Mouse (Mus musculus) heart, postnatal 25 days (tissue): ENCODE data around the gene 1110008P14Rik. TPM values are rescaled to one million over a fixed set of nuclear protein-coding genes. Genes with fewer than 3 reads are reported as not detected.

ENCODE experiments used
- DNase-seq: peaks from one replicate; pipeline ENCODE4 v3.0.0; 2022; ENCODE audit warnings: low spot score
- intact Hi-C: fragments of 180-260 bp; cut with DNase I; formaldehyde crosslinking; loops from one replicate; pipeline ENCODE4 v1.15.1; 2025
- total RNA-seq, 2 experiments: library from RNA; stranded (reverse); gene quantifications; 2 replicates each; pipeline ENCODE4 v1.2.3; 2021

Gene 1110008P14Rik
- total RNA-seq, 2 experiments from 2014 or later, result 47.7 to 49.6 TPM

DNA sequence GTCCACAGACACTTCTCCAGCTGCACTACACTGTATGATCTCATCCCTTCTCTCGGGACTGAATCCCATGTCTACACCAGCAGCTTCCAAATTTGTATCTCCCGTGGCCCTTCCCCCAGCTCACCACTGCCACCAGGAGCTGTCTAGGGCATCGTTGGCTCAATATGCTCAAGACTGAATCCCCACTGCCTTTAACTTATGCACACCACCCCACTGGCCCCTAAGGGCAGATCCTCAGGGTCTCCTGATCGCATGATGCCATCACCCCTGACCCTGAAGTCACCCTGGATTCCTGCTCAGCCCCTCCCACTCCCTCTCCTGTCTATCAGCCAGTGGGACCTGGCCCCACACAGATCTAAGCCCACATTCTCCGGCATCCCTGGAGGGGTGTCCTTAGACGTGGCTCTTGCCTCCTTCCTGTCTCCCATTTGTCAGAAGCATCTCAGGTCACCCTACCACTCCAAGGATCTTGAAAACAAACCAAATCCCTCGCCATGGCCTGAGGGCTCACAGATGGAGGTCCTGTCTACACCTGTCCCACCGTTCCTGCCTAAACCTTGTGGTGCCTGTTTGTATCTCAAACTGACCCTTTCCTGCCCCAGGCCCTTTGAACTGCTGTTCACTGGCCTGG, 32.0 kb downstream of the 1110008P14Rik start:
- intact Hi-C loops, result no loop called here

DNA sequence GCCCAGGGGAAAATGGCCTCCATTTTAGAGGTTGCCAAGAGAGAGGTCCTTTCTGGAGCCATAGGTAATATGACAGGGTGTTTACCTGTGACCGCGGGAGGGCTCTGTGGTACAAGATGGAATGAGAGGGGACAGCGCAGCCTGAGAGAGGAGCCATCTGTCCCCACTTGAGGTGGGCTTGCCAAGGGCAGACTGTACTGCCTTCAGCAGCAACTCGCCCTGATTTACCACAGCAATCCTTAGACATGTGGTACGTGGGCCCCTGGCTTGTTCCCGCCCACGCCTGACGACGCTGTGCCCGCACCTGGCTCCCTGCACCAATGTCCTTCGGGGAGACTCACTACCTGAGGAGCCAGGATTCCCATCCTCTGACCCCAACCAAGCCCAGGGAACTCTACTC, 33.4 kb downstream of the 1110008P14Rik start:
- intact Hi-C loops, result no loop called here
- no peak for DNase-seq

More for the DNA sequence above, 32.0 kb downstream of the 1110008P14Rik start:
- DNase-seq, result no peak

GRCm38 (mm10) chr2:32347019-32347418, 34.7 kb downstream of the 1110008P14Rik start:
- intact Hi-C loops, result no loop called here
- DNase-seq, result no peak

DNA sequence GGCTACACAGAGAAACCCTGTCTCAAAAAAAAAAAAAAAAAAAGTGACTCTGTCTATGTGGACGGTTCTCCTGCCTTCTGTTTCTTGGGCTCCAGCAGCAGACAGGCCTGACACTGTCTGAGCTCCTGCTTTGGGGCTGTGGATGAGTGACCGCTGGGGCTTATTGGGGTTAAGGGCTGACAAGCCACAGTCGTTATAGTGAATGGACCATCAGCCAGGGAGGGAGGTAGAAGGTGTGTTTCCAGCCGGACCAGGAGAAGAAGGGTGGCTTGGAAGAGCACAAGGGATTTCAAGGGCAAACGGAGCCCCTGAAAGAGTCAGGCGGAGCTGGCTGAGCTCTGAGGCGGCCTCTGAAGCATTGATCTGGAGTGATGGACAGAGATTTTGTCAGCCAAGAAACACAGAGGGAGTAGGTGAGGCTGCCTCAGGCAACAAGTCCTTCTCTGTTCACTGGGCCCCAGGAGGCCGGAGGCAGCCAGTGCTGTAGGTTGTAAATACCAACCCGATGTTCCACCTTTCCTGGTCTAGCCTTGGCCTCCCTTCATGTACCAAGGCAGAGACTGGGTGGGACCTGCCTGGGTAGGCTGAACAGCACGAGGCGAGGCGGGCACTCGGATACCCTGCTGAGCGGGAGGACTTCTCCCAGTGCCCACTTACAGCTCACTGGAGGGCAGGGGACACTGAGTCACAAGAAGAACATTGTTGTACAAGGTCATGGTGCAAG, 37.0 kb downstream of the 1110008P14Rik start:
- no peak for DNase-seq
- intact Hi-C loops, result no loop called here

DNA sequence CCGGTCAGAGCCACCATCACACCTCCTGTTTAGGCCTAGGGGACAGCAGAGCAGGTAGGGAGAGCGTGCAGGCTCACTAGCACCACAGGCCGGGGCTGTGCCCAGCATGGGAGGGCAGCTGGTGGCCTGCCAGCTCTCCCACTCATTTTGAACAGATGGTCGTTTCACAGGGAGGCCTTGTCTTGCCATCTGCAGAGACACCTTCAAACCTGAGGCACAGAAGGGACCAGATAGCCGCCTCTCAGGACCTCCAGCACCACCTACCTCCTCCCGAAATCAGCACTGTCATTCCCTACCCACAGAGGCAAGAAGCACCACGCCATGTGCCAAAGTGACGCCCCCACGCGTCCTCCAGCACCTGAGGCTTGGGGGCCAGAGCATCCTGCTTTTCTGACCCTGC, 37.7 kb downstream of the 1110008P14Rik start:
- DNase-seq, result no peak
- intact Hi-C loops, result no loop called here

GRCm38 (mm10) chr2:32343351-32343671, 38.4 kb downstream of the 1110008P14Rik start:
- no peak for DNase-seq
- intact Hi-C loops, result no loop called here

DNA sequence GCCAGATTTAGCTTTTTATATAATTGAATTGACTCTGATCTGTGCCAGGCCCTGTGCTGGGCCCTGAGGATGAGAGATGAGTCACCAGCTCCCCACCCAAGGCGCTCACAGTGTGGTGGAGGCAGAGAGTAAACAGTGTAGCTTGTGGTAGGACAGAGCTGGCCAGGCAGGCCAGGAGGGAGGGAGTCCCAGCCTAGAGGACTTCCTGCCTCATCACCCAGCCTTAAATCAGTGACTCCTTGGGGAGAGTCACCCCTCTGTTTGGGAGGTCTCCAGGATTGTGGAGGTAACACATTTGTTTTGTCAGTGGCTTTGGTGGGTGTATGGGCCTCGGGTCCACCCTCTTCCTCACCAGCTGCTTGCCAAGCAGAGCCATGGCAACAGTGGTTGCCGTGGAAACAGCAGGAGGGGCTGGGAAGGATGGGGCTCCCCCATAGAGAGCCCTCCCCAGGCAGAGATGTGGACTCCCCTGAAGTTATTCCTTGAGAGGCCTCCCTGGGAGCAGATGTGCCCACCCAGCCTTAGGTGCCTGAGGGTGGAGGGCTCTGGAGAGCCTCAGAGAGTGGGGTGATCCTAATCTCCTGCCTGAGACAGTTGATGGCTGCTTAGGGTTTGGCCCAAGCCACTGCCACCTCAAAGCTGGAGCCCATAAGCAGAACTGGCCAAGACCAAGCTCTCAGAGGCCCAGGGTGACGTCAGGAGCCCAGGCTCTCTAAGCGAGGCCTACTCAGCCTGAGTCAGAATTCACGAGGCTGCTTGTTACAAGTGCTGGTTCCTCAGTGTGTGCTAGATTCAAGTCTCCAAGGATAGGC, 39.0 kb downstream of the 1110008P14Rik start:
- intact Hi-C loops, result no loop called here
- DNase-seq, result peak; percentile 70

DNA sequence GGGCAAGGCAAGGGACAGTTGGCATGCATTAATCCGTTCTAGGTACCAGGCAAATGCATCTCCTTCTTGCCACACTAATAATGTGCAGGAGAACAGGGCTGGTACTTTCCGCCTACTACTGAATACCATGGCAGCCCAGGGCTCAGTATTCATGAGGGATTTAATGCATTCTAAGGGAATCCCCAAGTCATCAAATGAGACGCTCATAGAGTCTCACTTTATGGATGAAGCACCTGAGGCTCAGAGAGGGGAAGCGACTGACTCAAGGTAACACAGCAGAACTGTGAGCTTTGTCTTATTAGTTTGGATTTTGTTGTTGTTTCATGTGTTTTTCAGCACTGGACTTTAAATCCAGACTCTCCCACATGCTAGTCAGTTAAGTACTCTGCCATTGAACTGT, 39.7 kb downstream of the 1110008P14Rik start:
- DNase-seq, result no peak
- intact Hi-C loops, result no loop called here

- no peak for DNase-seq
- intact Hi-C loops, result no loop called here
These were observed 40.2 kb downstream of the 1110008P14Rik start for GRCm38 (mm10) chr2:32341634-32341939.

DNA sequence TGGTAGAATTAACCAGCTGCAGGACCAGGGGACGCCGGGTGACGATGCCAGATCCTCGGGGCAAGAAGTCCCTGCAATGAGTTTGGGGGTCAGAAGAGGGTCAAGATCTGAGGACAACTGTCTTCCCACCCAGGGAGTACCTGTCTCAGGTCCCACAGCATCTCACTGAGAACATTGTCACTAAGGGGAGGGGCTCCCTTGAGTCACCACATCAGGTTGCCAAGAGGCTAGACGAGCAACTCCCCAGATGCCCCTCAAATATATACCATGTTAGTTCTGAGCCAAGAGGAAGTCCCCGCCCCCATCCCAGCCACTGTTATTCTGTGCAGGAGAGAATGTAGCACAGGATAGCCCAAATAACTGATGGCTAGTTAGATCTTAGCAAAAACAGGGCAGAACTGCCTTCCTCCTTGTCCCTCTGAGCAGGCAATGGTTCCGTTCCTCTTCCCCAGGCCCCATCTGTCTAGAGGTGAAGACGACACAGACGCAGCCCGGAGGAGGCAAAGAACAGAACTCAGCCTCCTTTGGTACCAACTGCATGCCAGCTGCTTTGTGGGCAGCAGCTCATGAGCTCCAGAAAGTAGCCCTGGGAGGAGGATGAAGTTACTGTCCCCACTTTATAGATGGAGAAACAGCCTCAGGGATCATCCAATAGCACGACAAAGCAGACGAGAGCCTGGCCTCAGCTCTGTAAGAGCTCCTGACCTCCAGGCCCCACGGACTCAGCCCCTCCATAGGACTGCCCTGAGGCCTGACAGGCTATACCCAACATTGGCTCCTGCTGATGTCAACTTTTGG, 40.7 kb downstream of the 1110008P14Rik start:
- intact Hi-C loops, result no loop called here
- DNase-seq, result no peak

DNA sequence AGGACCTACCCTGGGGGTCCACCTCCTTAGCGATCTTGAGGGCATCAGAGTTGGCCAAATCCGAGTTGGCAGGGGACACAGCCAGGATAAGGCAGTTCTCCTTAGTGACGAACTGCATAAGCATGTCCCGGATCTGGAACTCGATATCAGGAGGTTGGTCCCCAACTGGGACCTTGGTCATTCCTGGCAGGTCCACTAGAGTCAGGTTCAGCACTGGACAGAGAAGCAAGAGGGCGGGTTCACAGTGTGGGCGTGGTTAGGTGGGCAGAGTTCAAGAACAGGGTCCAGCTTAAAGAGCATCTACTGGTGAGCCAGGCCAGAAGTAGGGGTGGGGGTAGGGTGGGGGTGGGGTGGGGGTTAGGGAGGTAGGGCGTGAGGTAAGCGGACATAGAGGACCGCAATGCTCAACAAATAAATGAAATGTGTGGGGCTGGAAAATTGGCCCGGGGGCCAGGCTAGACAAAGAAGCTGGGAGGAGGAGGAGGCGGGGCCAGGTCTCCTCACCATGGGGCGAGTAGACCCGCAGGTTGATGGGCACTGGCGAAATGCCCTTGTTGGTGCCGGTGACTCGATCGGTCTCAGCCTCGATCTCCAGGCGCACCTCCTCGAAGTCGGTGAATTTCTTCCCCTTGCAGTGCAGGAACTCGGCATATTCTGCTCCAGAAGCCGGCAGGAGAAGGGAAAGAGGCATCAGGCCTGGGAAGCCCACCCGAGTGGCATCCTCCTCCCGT, 41.7 kb downstream of the 1110008P14Rik start:
- intact Hi-C loops, result no loop called here
- DNase-seq, result no peak

DNA sequence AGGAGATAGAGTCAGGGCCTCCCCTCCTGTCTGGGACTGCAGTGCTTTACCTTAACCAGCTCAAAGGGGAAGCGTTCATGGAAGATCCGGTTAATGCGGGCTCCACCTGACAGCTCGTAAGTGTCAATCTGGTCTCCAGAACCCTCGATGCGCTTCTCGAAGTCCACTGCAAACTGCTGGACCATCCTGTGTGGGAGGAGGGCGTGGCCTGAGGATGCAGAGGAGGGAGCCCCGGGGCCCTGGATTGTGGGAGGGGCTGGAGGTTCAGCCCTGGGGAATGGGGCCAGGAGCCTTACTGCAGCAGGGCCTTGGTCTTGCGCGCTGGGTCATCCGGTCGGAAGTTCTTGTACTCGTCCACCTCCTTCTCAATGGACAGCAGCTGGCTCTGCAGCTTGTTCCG, 45.9 kb downstream of the 1110008P14Rik start:
- intact Hi-C loops, result no loop called here

DNA sequence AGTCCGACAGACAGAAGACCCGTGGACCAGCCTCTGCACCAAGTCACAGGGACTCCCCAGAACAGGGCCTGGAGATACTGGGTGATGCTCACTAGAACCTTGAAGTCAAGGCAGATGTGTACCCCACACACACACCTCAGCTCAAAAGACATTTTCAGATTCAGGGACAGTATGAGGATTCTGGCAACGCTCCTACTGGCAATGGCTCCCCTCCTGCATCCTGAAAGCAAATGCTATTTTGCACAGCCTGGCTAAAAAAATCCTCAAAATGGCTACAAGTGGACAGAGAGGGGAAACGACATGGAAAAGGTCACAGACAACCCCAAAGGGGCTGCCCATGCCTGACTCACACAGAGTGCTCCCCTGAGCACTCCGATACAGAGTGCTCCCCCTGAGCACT, 49.6 kb downstream of the 1110008P14Rik start:
- DNase-seq, result no peak
- intact Hi-C loops, result no loop called here

More for the DNA sequence above, 45.9 kb downstream of the 1110008P14Rik start:
- DNase-seq, result no peak

GRCm38 (mm10) chr2:32329531-32329930, 52.2 kb downstream of the 1110008P14Rik start:
- intact Hi-C loops, result no loop called here
- no peak for DNase-seq

GRCm38 (mm10) chr2:32328911-32329460, 52.8 kb downstream of the 1110008P14Rik start:
- intact Hi-C loops, result no loop called here
- no peak for DNase-seq

DNA sequence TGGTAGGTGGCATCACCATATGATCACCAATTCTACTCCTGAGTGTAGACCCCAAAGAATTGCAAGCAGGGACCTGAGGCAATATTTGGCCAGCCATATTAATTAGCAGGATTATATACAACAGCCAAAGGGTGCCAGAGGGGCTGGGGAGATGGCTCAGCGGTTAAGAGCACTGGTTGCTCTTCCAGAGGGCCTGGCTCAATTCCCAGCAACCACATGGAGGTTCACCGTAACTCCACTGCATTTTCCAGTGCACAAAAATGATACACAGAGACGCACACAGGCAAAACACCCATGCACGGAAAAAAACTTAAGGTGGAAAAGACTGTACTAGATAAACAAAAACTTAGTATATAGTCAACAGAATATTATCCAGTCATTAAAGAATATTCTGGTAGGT, 54.5 kb downstream of the 1110008P14Rik start:
- no peak for DNase-seq
- intact Hi-C loops, result no loop called here
